Mouse (Mus musculus) urinary bladder, postnatal 14 days (tissue): ENCODE data around the gene Akap13.
A peak's percentile ranks its signal among the peaks of the same experiment; 100 is the strongest.

Source experiments
- DNase-seq: peaks from one replicate; pipeline ENCODE4 v3.0.0; 2021; ENCODE audit warnings: low spot score

Gene Akap13

GRCm38 (mm10) chr7:75795106-75795505 is 339.8 kb downstream of the Akap13 start:
- DNase-seq: no peak

GRCm38 (mm10) chr7:75796474-75796873 is 341.1 kb downstream of the Akap13 start:
- peak; percentile 21 for DNase-seq

- no peak for DNase-seq
Observed at GRCm38 (mm10) chr7:75800530-75800929, 345.2 kb downstream of the Akap13 start.

- no peak for DNase-seq
Observed at GRCm38 (mm10) chr7:75801022-75801421, 345.7 kb downstream of the Akap13 start.

GRCm38 (mm10) chr7:75801621-75802358 is 346.5 kb downstream of the Akap13 start:
- DNase-seq: no peak

- DNase-seq: no peak
Observed at GRCm38 (mm10) chr7:75802887-75803286, 347.6 kb downstream of the Akap13 start.
